Mouse (Mus musculus): Measurements from ENCODE around the gene Ceacam19. TPM values are rescaled to one million over a fixed set of nuclear protein-coding genes. Genes with fewer than 3 reads are reported as not detected.

Ceacam19 gene
- polyA plus RNA-seq, 1 experiment from 2014 or later, result not detected

GRCm38 (mm10) chr7:19866490-19866889, 21.3 kb downstream of the Ceacam19 start:
- 94% methylated on average over 6 of the region's 6 CpGs for WGBS
- H3K9me3 ChIP-seq (ENCODE audit: control insufficient read depth, low read length), result no peaks in the 10 kb centered on the region
- H3K4me3 ChIP-seq (ENCODE audit: low read length), result no peak overlapping the region
- H3K27ac ChIP-seq (ENCODE audit: low read depth, low read length), result no peak overlapping the region
- H3K27me3 ChIP-seq (replicated peaks; ENCODE audit: control insufficient read depth, insufficient read depth, low read length), result no peaks in the 10 kb centered on the region
- H3K4me2 ChIP-seq (ENCODE audit: low read length), result no peak overlapping the region
- no peak overlapping the region for H3K9ac ChIP-seq (ENCODE audit: low read depth, low read length)
- no peaks in the 10 kb centered on the region for H3K4me1 ChIP-seq (ENCODE audit: control insufficient read depth, insufficient read depth, low read depth, low read length)
- no peak for ATAC-seq
- H3K36me3 ChIP-seq (ENCODE audit: control insufficient read depth, insufficient read depth, low read length), result no peaks in the 10 kb centered on the region

GRCm38 (mm10) chr7:19865246-19866036, 22.3 kb downstream of the Ceacam19 start:
- no peak for ATAC-seq
- WGBS, result 84% methylated on average over 8 of the region's 8 CpGs
- Histone ChIP-seq H3K36me3 (ENCODE audit: control insufficient read depth, insufficient read depth, low read length) (no peaks in the 10 kb centered on the region), H3K27me3 (replicated peaks; ENCODE audit: control insufficient read depth, insufficient read depth, low read length) (no peaks in the 10 kb centered on the region), H3K4me3 (ENCODE audit: low read length) (no peak overlapping the region), H3K4me2 (ENCODE audit: low read length) (no peak overlapping the region), H3K9me3 (ENCODE audit: control insufficient read depth, low read length) (no peaks in the 10 kb centered on the region), H3K9ac (ENCODE audit: low read depth, low read length) (no peak overlapping the region), H3K4me1 (ENCODE audit: control insufficient read depth, insufficient read depth, low read depth, low read length) (no peaks in the 10 kb centered on the region), H3K27ac (ENCODE audit: low read depth, low read length) (no peak overlapping the region)

GRCm38 (mm10) chr7:19864241-19864640, 23.5 kb downstream of the Ceacam19 start:
- no peak overlapping the region for H3K27ac ChIP-seq (ENCODE audit: low read depth, low read length)
- 62% methylated on average over 2 of the region's 2 CpGs for WGBS
- ATAC-seq, result no peak
- H3K4me2 ChIP-seq (ENCODE audit: low read length), result no peak overlapping the region
- no peaks in the 10 kb centered on the region for H3K9me3 ChIP-seq (ENCODE audit: control insufficient read depth, low read length)
- no peak overlapping the region for H3K4me3 ChIP-seq (ENCODE audit: low read length)
- H3K27me3 ChIP-seq (replicated peaks; ENCODE audit: control insufficient read depth, insufficient read depth, low read length), result no peaks in the 10 kb centered on the region
- H3K4me1 ChIP-seq (ENCODE audit: control insufficient read depth, insufficient read depth, low read depth, low read length), result no peaks in the 10 kb centered on the region
- H3K9ac ChIP-seq (ENCODE audit: low read depth, low read length), result no peak overlapping the region
- no peaks in the 10 kb centered on the region for H3K36me3 ChIP-seq (ENCODE audit: control insufficient read depth, insufficient read depth, low read length)

GRCm38 (mm10) chr7:19861199-19861598, 26.6 kb downstream of the Ceacam19 start, which contains the start of gene Ceacam16:
TSS of gene Ceacam16 (minus strand) at chr7:19861299.
- H3K27me3 ChIP-seq (replicated peaks; ENCODE audit: control insufficient read depth, insufficient read depth, low read length), result no peaks in the 10 kb centered on the region

GRCm38 (mm10) chr7:19859740-19860139, 28.0 kb downstream of the Ceacam19 start:
- ATAC-seq, result no peak
- H3K36me3 ChIP-seq (ENCODE audit: control insufficient read depth, insufficient read depth, low read length), result 0 out of 2 replicates have a peak, but pooled peaks cover 2% of the 10 kb centered on the region

More at GRCm38 (mm10) chr7:19861199-19861598, 26.6 kb downstream of the Ceacam19 start, which contains the start of gene Ceacam16:
- H3K36me3 ChIP-seq (ENCODE audit: control insufficient read depth, insufficient read depth, low read length), result 0 out of 2 replicates have a peak, but pooled peaks cover 2% of the 10 kb centered on the region
- no peak within 1 kb of the TSS for H3K4me2 ChIP-seq (ENCODE audit: low read length)
- H3K4me1 ChIP-seq (ENCODE audit: control insufficient read depth, insufficient read depth, low read depth, low read length), result no peaks in the 10 kb centered on the region
- no peak within 1 kb of the TSS for H3K9ac ChIP-seq (ENCODE audit: low read depth, low read length)
- WGBS, result 87% methylated on average over 9 of the region's 9 CpGs
- H3K27ac ChIP-seq (ENCODE audit: low read depth, low read length), result no peak within 1 kb of the TSS
- ATAC-seq, result no peak
- no peaks in the 10 kb centered on the region for H3K9me3 ChIP-seq (ENCODE audit: control insufficient read depth, low read length)
- no peak within 1 kb of the TSS for H3K4me3 ChIP-seq (ENCODE audit: low read length)

GRCm38 (mm10) chr7:19856283-19856682, 31.5 kb downstream of the Ceacam19 start:
- Histone ChIP-seq H3K27ac (ENCODE audit: low read depth, low read length) (no peak overlapping the region), H3K9me3 (ENCODE audit: control insufficient read depth, low read length) (no peaks in the 10 kb centered on the region), H3K4me1 (ENCODE audit: control insufficient read depth, insufficient read depth, low read depth, low read length) (no peaks in the 10 kb centered on the region), H3K4me3 (ENCODE audit: low read length) (no peak overlapping the region), H3K4me2 (ENCODE audit: low read length) (no peak overlapping the region), H3K36me3 (ENCODE audit: control insufficient read depth, insufficient read depth, low read length) (0 out of 2 replicates have a peak, but pooled peaks cover 2% of the 10 kb centered on the region), H3K27me3 (replicated peaks; ENCODE audit: control insufficient read depth, insufficient read depth, low read length) (no peaks in the 10 kb centered on the region; the same call in 1 of the 2 replicates), H3K9ac (ENCODE audit: low read depth, low read length) (no peak overlapping the region)
- ATAC-seq, result no peak
- 89% methylated on average over 6 of the region's 6 CpGs for WGBS

More at GRCm38 (mm10) chr7:19859740-19860139, 28.0 kb downstream of the Ceacam19 start:
- Histone ChIP-seq H3K4me1 (ENCODE audit: control insufficient read depth, insufficient read depth, low read depth, low read length) (no peaks in the 10 kb centered on the region), H3K4me2 (ENCODE audit: low read length) (no peak overlapping the region), H3K4me3 (ENCODE audit: low read length) (no peak overlapping the region), H3K9ac (ENCODE audit: low read depth, low read length) (no peak overlapping the region), H3K9me3 (ENCODE audit: control insufficient read depth, low read length) (no peaks in the 10 kb centered on the region), H3K27ac (ENCODE audit: low read depth, low read length) (no peak overlapping the region), H3K27me3 (replicated peaks; ENCODE audit: control insufficient read depth, insufficient read depth, low read length) (no peaks in the 10 kb centered on the region; the same call in 1 of the 2 replicates)
- 74% methylated on average over 10 of the region's 10 CpGs for WGBS

- ATAC-seq, result no peak
- 0 out of 2 replicates have a peak, but pooled peaks cover 2% of the 10 kb centered on the region for H3K36me3 ChIP-seq (ENCODE audit: control insufficient read depth, insufficient read depth, low read length)
- no peak overlapping the region for H3K9ac ChIP-seq (ENCODE audit: low read depth, low read length)
- no peak overlapping the region for H3K4me3 ChIP-seq (ENCODE audit: low read length)
- no peaks in the 10 kb centered on the region; the same call in none of the 2 replicates for H3K27me3 ChIP-seq (replicated peaks; ENCODE audit: control insufficient read depth, insufficient read depth, low read length)
- H3K4me2 ChIP-seq (ENCODE audit: low read length), result no peak overlapping the region
- H3K27ac ChIP-seq (ENCODE audit: low read depth, low read length), result no peak overlapping the region
- 84% methylated on average over 5 of the region's 5 CpGs for WGBS
- H3K9me3 ChIP-seq (ENCODE audit: control insufficient read depth, low read length), result no peaks in the 10 kb centered on the region
- no peaks in the 10 kb centered on the region for H3K4me1 ChIP-seq (ENCODE audit: control insufficient read depth, insufficient read depth, low read depth, low read length)
These were observed 32.1 kb downstream of the Ceacam19 start for GRCm38 (mm10) chr7:19855663-19856062.

GRCm38 (mm10) chr7:19853526-19853925, 34.2 kb downstream of the Ceacam19 start:
- no peak overlapping the region for H3K4me3 ChIP-seq (ENCODE audit: low read length)
- H3K4me2 ChIP-seq (ENCODE audit: low read length), result no peak overlapping the region
- no peak for ATAC-seq
- no peaks in the 10 kb centered on the region for H3K9me3 ChIP-seq (ENCODE audit: control insufficient read depth, low read length)
- H3K9ac ChIP-seq (ENCODE audit: low read depth, low read length), result no peak overlapping the region
- H3K27me3 ChIP-seq (replicated peaks; ENCODE audit: control insufficient read depth, insufficient read depth, low read length), result no peaks in the 10 kb centered on the region; the same call in none of the 2 replicates
- H3K27ac ChIP-seq (ENCODE audit: low read depth, low read length), result no peak overlapping the region
- 94% methylated on average over 20 of the region's 20 CpGs for WGBS
- no peaks in the 10 kb centered on the region for H3K4me1 ChIP-seq (ENCODE audit: control insufficient read depth, insufficient read depth, low read depth, low read length)
- H3K36me3 ChIP-seq (ENCODE audit: control insufficient read depth, insufficient read depth, low read length), result 0 out of 2 replicates have a peak, but pooled peaks cover 2% of the 10 kb centered on the region

- WGBS, result 2% methylated on average over 33 of the region's 33 CpGs
These were observed 35.8 kb downstream of the Ceacam19 start, which contains the start of gene Gm19345 for GRCm38 (mm10) chr7:19851858-19852570. TSS of gene Gm19345 (plus strand) at chr7:19852003.

More at GRCm38 (mm10) chr7:19851858-19852570, 35.8 kb downstream of the Ceacam19 start, which contains the start of gene Gm19345:
- Histone ChIP-seq H3K27ac (ENCODE audit: low read depth, low read length) (peak within 1 kb of the TSS; percentile 68; the same call in 1 of the 2 replicates), H3K9ac (ENCODE audit: low read depth, low read length) (peak within 1 kb of the TSS; percentile 73), H3K27me3 (replicated peaks; ENCODE audit: control insufficient read depth, insufficient read depth, low read length) (peaks cover 3% of the 10 kb centered on the region), H3K36me3 (ENCODE audit: control insufficient read depth, insufficient read depth, low read length) (no peaks in the 10 kb centered on the region), H3K9me3 (ENCODE audit: control insufficient read depth, low read length) (no peaks in the 10 kb centered on the region), H3K4me1 (ENCODE audit: control insufficient read depth, insufficient read depth, low read depth, low read length) (no peaks in the 10 kb centered on the region), H3K4me3 (ENCODE audit: low read length) (peak within 1 kb of the TSS; percentile 49), H3K4me2 (ENCODE audit: low read length) (peak within 1 kb of the TSS; percentile 59)
- ATAC-seq, result peak; percentile 93
